ENCODE assay signal across 8 mouse cellular contexts in the genomic region with DNA sequence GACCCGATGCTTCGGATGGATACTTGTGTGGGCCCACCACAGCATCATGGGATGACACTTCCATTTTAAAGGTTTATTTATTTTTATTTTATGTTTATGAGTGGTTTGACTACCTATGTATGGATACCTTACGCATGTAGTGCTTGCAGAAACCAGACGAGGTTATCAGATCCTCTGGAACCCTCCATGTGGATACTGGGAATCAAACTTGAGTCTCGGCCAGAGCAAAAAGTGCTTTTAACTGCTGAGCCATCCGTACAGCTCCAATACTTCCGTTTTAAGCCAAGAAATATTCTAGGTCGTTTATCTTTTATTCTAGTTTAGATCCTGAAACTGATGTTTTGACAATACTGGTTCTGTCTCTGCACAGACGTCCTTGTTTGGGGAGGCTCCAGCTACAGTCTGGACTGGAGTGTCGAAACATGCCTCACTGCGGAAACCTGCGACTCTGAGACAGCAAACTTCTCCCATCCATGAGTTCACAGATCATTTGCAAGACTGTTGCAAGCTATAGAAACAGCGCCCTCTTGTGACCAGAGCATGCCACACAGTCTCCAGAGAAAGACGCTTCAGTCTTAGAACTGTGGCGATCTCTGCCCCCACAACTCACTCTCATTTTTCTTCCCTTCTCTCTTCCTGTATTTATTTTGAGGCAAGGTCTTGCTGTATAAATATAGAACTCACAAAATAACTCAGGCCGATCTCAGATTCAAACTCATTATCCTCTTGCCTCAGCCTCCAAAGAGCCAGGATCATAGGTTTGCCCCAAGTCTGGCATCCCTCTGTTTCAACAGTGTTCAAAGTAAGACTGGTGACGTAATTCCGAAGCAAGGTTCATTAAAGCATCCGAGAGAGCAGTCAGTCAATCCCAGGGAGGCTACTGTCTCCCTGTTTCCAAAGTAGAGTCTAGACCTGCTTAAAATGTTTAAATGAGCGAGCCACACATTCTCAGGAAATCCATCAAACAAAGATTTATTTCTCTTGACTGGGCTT. TPM values are rescaled to one million over a fixed set of nuclear protein-coding genes. Genes with fewer than 3 reads are reported as not detected.
DNase-seq lines count a peak whose midpoint lies in the region; ATAC-seq lines count a peak whose summit lies in the region.

No protein-coding gene starts in this region.

- H3K9me3 ChIP-seq in forebrain, embryonic 15.5 days, result no peaks in the 10 kb centered on the region
- H3K9me3 ChIP-seq in neural tube, embryonic 15.5 days (replicated peaks), result no peaks in the 10 kb centered on the region

- WGBS in forebrain, embryonic 15.5 days, result 33% methylated on average over 20 of the region's 20 CpGs
- 38% methylated on average over 20 of the region's 20 CpGs for WGBS in neural tube, embryonic 15.5 days

- no peak overlapping the region for H3K27ac ChIP-seq in forebrain, embryonic 15.5 days (replicated peaks)
- no peak overlapping the region for H3K27ac ChIP-seq in neural tube, embryonic 15.5 days (replicated peaks)

- intact Hi-C loops in heart, postnatal 25 days (cut with DNase I), result loop anchor here (1.0 to 2.0 kb wide), 2 partner anchors 75 to 153 kb away; no protein-coding TSS in a partner anchor

- H3K4me3 ChIP-seq in forebrain, embryonic 15.5 days, result no peak overlapping the region
- no peak overlapping the region for H3K4me3 ChIP-seq in neural tube, embryonic 15.5 days (replicated peaks)

- 0 out of 2 replicates have a peak overlapping the region, but pooled peaks have one; percentile 4 for H3K4me2 ChIP-seq in forebrain, embryonic 15.5 days (replicated peaks)
- 0 out of 2 replicates have a peak overlapping the region, but pooled peaks have one; percentile 9 for H3K4me2 ChIP-seq in neural tube, embryonic 15.5 days

- DNase-seq in ES-CJ7 (ENCODE audit: low read depth, low spot score), result peak; percentile 91
- peak; percentile 69 for DNase-seq in cerebellum, adult 11 months
- DNase-seq in heart, postnatal 25 days (ENCODE audit: low spot score), result peak; percentile 70
- peak; percentile 92 for DNase-seq in layer of hippocampus, adult 11-12 months (ENCODE audit: low spot score)
- DNase-seq in lung, adult 18-20 months, result peak; percentile 86 to 89
- DNase-seq in testis, postnatal 10 days (ENCODE audit: low spot score), result peak; percentile 92

- H3K4me1 ChIP-seq in forebrain, embryonic 15.5 days, result no peaks in the 10 kb centered on the region
- H3K4me1 ChIP-seq in neural tube, embryonic 15.5 days, result 0 out of 2 replicates have a peak, but pooled peaks cover 3% of the 10 kb centered on the region

- ATAC-seq in forebrain, embryonic 15.5 days (replicated peaks), result peak; percentile 75
- peak; percentile 86; the same call in 1 of the 2 replicates for ATAC-seq in neural tube, embryonic 15.5 days (ENCODE audit: low FRiP score)

- no peaks in the 10 kb centered on the region for H3K36me3 ChIP-seq in forebrain, embryonic 15.5 days
- H3K36me3 ChIP-seq in neural tube, embryonic 15.5 days, result no peaks in the 10 kb centered on the region

- no peaks in the 10 kb centered on the region for H3K27me3 ChIP-seq in forebrain, embryonic 15.5 days
- no peaks in the 10 kb centered on the region for H3K27me3 ChIP-seq in neural tube, embryonic 15.5 days (replicated peaks)

- no peak overlapping the region for H3K9ac ChIP-seq in forebrain, embryonic 15.5 days (replicated peaks)
- H3K9ac ChIP-seq in neural tube, embryonic 15.5 days (replicated peaks), result no peak overlapping the region

RNA-seq across cellular contexts. Expression of gene Rcsd1, which starts 26.6 kb away (rescaled TPM):
- 7.0 and 8.0 TPM in 2 replicates for polyA plus RNA-seq in forebrain, embryonic 15.5 days (2015; fragmentation: Nextera tagmentation; extraction: Ambion mirVana)
- total RNA-seq in heart, postnatal 25 days (2021), result 10 to 100 TPM; 79.6 to 81.5 TPM
- polyA plus RNA-seq in neural tube, embryonic 15.5 days (2015; fragmentation: Nextera tagmentation; extraction: Ambion mirVana), result 8.1 and 29.8 TPM in 2 replicates

RNA-seq across cellular contexts. Expression of gene Creg1, which starts 27.4 kb away (rescaled TPM):
- polyA plus RNA-seq in forebrain, embryonic 15.5 days (2015; fragmentation: Nextera tagmentation; extraction: Ambion mirVana), result 18.3 and 19.0 TPM in 2 replicates
- 10 to 100 TPM; 64.4 to 68.6 TPM for total RNA-seq in heart, postnatal 25 days (2021)
- polyA plus RNA-seq in neural tube, embryonic 15.5 days (2015; fragmentation: Nextera tagmentation; extraction: Ambion mirVana), result 45.7 and 47.1 TPM in 2 replicates

RNA-seq across cellular contexts. Expression of gene Cd247, which starts 52.4 kb away (rescaled TPM):
- 1.5 and 1.6 TPM in 2 replicates for polyA plus RNA-seq in forebrain, embryonic 15.5 days (2015; fragmentation: Nextera tagmentation; extraction: Ambion mirVana)
- under 1 TPM; 0.39 to 0.60 TPM for total RNA-seq in heart, postnatal 25 days (2021)
- 0.70 and 7.6 TPM in 2 replicates for polyA plus RNA-seq in neural tube, embryonic 15.5 days (2015; fragmentation: Nextera tagmentation; extraction: Ambion mirVana)
